Mouse (Mus musculus) v-Abl transformed pro-B cells (cell line): ENCODE data around the gene Hsph1.

Experiments used
- in situ Hi-C, 2 experiments: fragments of 400-800 bp; cut with MboI; formaldehyde crosslinking; loops; one replicate each; pipeline ENCODE4 v1.15.1; 2025; ENCODE audit not compliant: unreplicated experiment in 2 of 2

Hsph1 gene

GRCm38 (mm10) chr5:149603241-149603640 is 32.9 kb downstream of the Hsph1 start:
- in situ Hi-C loops, result no loop called here

GRCm38 (mm10) chr5:149601996-149602395 is 34.2 kb downstream of the Hsph1 start:
- in situ Hi-C loops, result no loop called here

- in situ Hi-C loops, result no loop called here
Measured at GRCm38 (mm10) chr5:149597351-149597750, 38.8 kb downstream of the Hsph1 start.

- in situ Hi-C loops, result no loop called here
Measured at GRCm38 (mm10) chr5:149594215-149594614, 42.0 kb downstream of the Hsph1 start.

- in situ Hi-C loops, result loop anchor here in 1 of 2 experiments (10.0 kb wide), 1 partner anchor 425 kb away; the partner anchor contains the start of gene Rxfp2
Measured at GRCm38 (mm10) chr5:149589932-149590331, 46.2 kb downstream of the Hsph1 start.

GRCm38 (mm10) chr5:149588814-149589534 is 47.2 kb downstream of the Hsph1 start:
- in situ Hi-C loops, result loop anchor here in 1 of 2 experiments (10.0 kb wide), 1 partner anchor 426 kb away; the partner anchor contains the start of gene Rxfp2

GRCm38 (mm10) chr5:149587327-149587895 is 48.8 kb downstream of the Hsph1 start:
- in situ Hi-C loops, result loop anchor here in 1 of 2 experiments (10.0 kb wide), 1 partner anchor 427 kb away; the partner anchor contains the start of gene Rxfp2

- in situ Hi-C loops, result loop anchor here in 1 of 2 experiments (10.0 kb wide), 1 partner anchor 429 kb away; the partner anchor contains the start of gene Rxfp2
Measured at GRCm38 (mm10) chr5:149585910-149586309, 50.3 kb downstream of the Hsph1 start.

GRCm38 (mm10) chr5:149585231-149585630 is 50.9 kb downstream of the Hsph1 start:
- in situ Hi-C loops, result loop anchor here in 1 of 2 experiments (10.0 kb wide), 1 partner anchor 430 kb away; the partner anchor contains the start of gene Rxfp2

- in situ Hi-C loops, result loop anchor here in 1 of 2 experiments (10.0 kb wide), 1 partner anchor 431 kb away; the partner anchor contains the start of gene Rxfp2
Measured at GRCm38 (mm10) chr5:149584154-149584655, 52.0 kb downstream of the Hsph1 start.

GRCm38 (mm10) chr5:149583507-149583906 is 52.7 kb downstream of the Hsph1 start:
- in situ Hi-C loops, result loop anchor here in 1 of 2 experiments (10.0 kb wide), 1 partner anchor 431 kb away; the partner anchor contains the start of gene Rxfp2

GRCm38 (mm10) chr5:149582642-149583262 is 53.4 kb downstream of the Hsph1 start:
- in situ Hi-C loops, result loop anchor here in 1 of 2 experiments (10.0 kb wide), 1 partner anchor 432 kb away; the partner anchor contains the start of gene Rxfp2

GRCm38 (mm10) chr5:149577449-149577848 is 58.7 kb downstream of the Hsph1 start:
- in situ Hi-C loops, result no loop called here

- in situ Hi-C loops, result no loop called here
Measured at GRCm38 (mm10) chr5:149576977-149577376, 59.2 kb downstream of the Hsph1 start.

- in situ Hi-C loops, result no loop called here
Measured at GRCm38 (mm10) chr5:149568993-149569392, 67.2 kb downstream of the Hsph1 start.

- in situ Hi-C loops, result no loop called here
Measured at GRCm38 (mm10) chr5:149566957-149567356, 69.2 kb downstream of the Hsph1 start.

GRCm38 (mm10) chr5:149566026-149566425 is 70.2 kb downstream of the Hsph1 start:
- in situ Hi-C loops, result no loop called here
